Mouse (Mus musculus) brain, embryonic 14.5 days (tissue): ENCODE data around the gene Olfr974.

Source experiments
- CTCF ChIP-seq: fragments of 200-500 bp; IDR thresholded peaks from 2 replicates; pipeline ENCODE4 v1.5.1; 2012; ENCODE audit warnings: inconsistent platforms, mild to moderate bottlenecking, moderate library complexity, borderline replicate concordance; ENCODE audit not compliant: insufficient read depth, insufficient read length; ENCODE audit errors: extremely low read depth
- POLR2A ChIP-seq: fragments of 200-500 bp; IDR thresholded peaks from 2 replicates; pipeline ENCODE4 v1.6.1; 2012; ENCODE audit warnings: mild to moderate bottlenecking, inconsistent platforms, borderline replicate concordance; ENCODE audit not compliant: poor library complexity, insufficient read depth, insufficient read length, severe bottlenecking; ENCODE audit errors: extremely low read depth

DNA sequence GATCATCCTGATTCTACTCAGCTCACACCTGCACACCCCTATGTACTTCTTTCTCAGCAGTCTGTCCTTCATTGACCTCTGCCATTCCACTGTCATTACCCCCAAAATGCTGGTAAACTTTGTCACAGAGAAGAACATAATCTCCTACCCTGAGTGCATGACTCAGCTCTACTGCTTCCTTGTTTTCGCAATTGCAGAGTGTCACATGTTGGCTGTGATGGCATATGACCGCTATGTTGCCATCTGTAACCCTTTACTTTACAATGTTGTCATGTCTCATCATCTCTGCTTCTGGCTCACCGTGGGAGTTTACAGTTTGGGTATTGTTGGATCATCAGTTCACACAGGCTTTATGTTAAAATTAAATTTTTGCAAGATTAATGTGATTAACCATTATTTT is 27.4 kb upstream of the Olfr974 start:
- no peak for TF ChIP-seq POLR2A
- TF ChIP-seq CTCF = no peak
